Mouse (Mus musculus) R1 (cell line): ENCODE measurements at regions not wholly inside any gene's neighbourhood (a gene's known extent, or its start where the extent isn't known, plus 50 kb on each side); places are given as distances from the start of the nearest gene placed in this dataset.

ENCODE experiments used
- DNase-seq: peaks from one replicate; pipeline ENCODE4 v3.0.0-alpha.2; 2018; ENCODE audit warnings: low read depth, low spot score

DNA sequence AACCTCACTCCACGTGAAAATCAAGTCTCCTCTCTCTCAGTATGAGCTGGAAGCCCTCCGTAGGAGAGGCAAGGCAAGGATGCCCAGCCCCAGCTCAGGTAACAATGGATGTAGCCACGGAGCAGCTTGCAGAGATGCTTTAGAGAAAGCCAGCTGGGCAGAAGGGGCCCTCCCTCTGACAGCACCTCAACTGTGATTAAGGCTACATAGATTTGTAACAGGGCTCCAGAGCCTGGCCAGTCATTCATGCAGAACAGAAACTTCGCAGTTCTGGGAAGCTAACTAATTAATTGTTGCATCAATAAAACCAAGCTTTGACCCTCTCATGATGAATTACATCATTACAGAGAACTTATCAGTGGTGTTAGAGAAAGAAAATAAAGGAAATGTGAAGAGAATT is 480.8 kb downstream of the Grin2a start:
- DNase-seq = no peak
